Comparison of ENCODE assay signal across 8 mouse cellular contexts in genomic region chrX:94123059-94123839, GRCm38 (mm10). TPM values are rescaled to one million over a fixed set of nuclear protein-coding genes. Genes with fewer than 3 reads are reported as not detected.
DNase-seq lines count a peak whose midpoint lies in the region; ATAC-seq and TF ChIP-seq lines count a peak whose summit lies in the region.

Zfx (minus strand) TSS chrX:94123702.

- H3K9me3 ChIP-seq in ES-Bruce4 (replicated peaks; ENCODE audit: control insufficient read depth, insufficient read depth, low read length, poor library complexity, severe bottlenecking), result no peaks in the 10 kb centered on the region
- no peaks in the 10 kb centered on the region; the same call in 1 of the 2 replicates for H3K9me3 ChIP-seq in forebrain, embryonic 14.5 days (replicated peaks; ENCODE audit: control insufficient read depth, low read length)
- H3K9me3 ChIP-seq in heart, postnatal 0 days (replicated peaks; ENCODE audit: control insufficient read depth, low read length), result no peaks in the 10 kb centered on the region
- no peaks in the 10 kb centered on the region for H3K9me3 ChIP-seq in liver, postnatal 0 days (ENCODE audit: low read length)
- no peaks in the 10 kb centered on the region for H3K9me3 ChIP-seq in neural tube, embryonic 12.5 days

- ATAC-seq in forebrain, embryonic 14.5 days, result peak; percentile 84
- ATAC-seq in heart, postnatal 0 days (ENCODE audit: insufficient read depth, low read depth), result peak; percentile 75
- peak; percentile 73 for ATAC-seq in liver, postnatal 0 days
- ATAC-seq in neural tube, embryonic 12.5 days (ENCODE audit: low FRiP score, low read depth), result peak; percentile 85

- peak within 1 kb of the TSS; percentile 97 for H3K9ac ChIP-seq in ES-Bruce4 (ENCODE audit: low read depth, poor library complexity, severe bottlenecking)
- peak within 1 kb of the TSS; percentile 88 for H3K9ac ChIP-seq in forebrain, embryonic 14.5 days (ENCODE audit: low read length)
- peak within 1 kb of the TSS; percentile 96 for H3K9ac ChIP-seq in heart, postnatal 0 days (replicated peaks; ENCODE audit: low read depth, low read length)
- peak within 1 kb of the TSS; percentile 95 for H3K9ac ChIP-seq in liver, postnatal 0 days (replicated peaks)
- peak within 1 kb of the TSS; percentile 93 for H3K9ac ChIP-seq in neural tube, embryonic 12.5 days

- TF ChIP-seq EP300 in ES-Bruce4 (IDR thresholded peaks at IDR 0.05; ENCODE audit: insufficient read depth, low read depth, low read length), result no peak
- no peak for TF ChIP-seq EP300 in heart, postnatal 0 days (IDR thresholded peaks at IDR 0.05; ENCODE audit: low read depth)
- no peak for TF ChIP-seq EP300 in liver, postnatal 0 days (IDR thresholded peaks at IDR 0.05; ENCODE audit: low read depth)

- peak within 1 kb of the TSS; percentile 65 for H3K4me2 ChIP-seq in forebrain, embryonic 14.5 days (ENCODE audit: low read length)
- peak within 1 kb of the TSS; percentile 71 for H3K4me2 ChIP-seq in heart, postnatal 0 days (ENCODE audit: low read depth, low read length)
- peak within 1 kb of the TSS; percentile 74 for H3K4me2 ChIP-seq in liver, postnatal 0 days (ENCODE audit: low read depth, low read length)
- peak within 1 kb of the TSS; percentile 73 for H3K4me2 ChIP-seq in neural tube, embryonic 12.5 days (replicated peaks)

- H3K4me1 ChIP-seq in ES-Bruce4 (ENCODE audit: control insufficient read depth, insufficient read depth, low read length), result no peaks in the 10 kb centered on the region
- H3K4me1 ChIP-seq in forebrain, embryonic 14.5 days (ENCODE audit: control insufficient read depth, insufficient read depth, low read length), result no peaks in the 10 kb centered on the region
- no peaks in the 10 kb centered on the region for H3K4me1 ChIP-seq in heart, postnatal 0 days (ENCODE audit: control insufficient read depth, insufficient read depth)
- H3K4me1 ChIP-seq in liver, postnatal 0 days (ENCODE audit: insufficient read depth), result peaks cover 5% of the 10 kb centered on the region; the same call in 1 of the 2 replicates
- H3K4me1 ChIP-seq in neural tube, embryonic 12.5 days, result peaks cover 3% of the 10 kb centered on the region; the same call in 1 of the 2 replicates
- H3K4me1 ChIP-seq in testis, adult 2 months (ENCODE audit: control insufficient read depth, insufficient read depth, low read length), result no peaks in the 10 kb centered on the region; the same call in 1 of the 2 replicates

- DNase-seq in cerebellum, adult 11 months, result peak; percentile 60
- peak; percentile 70 for DNase-seq in forebrain, embryonic 14.5 days (ENCODE audit: low spot score)
- DNase-seq in heart, postnatal 0 days (ENCODE audit: low spot score), result peak; percentile 55
- DNase-seq in kidney, postnatal 36 days, result peak; percentile 54 to 76
- DNase-seq in liver, postnatal 0 days, result peak; percentile 78

- peak within 1 kb of the TSS; percentile 85 for H3K27ac ChIP-seq in ES-Bruce4 (ENCODE audit: insufficient read depth, low read length)
- peak within 1 kb of the TSS; percentile 99 for H3K27ac ChIP-seq in forebrain, embryonic 14.5 days (ENCODE audit: low read depth, low read length)
- H3K27ac ChIP-seq in heart, postnatal 0 days (ENCODE audit: low read depth), result peak within 1 kb of the TSS; percentile 100
- H3K27ac ChIP-seq in liver, postnatal 0 days (ENCODE audit: low read depth), result peak within 1 kb of the TSS; percentile 100
- H3K27ac ChIP-seq in neural tube, embryonic 12.5 days, result peak within 1 kb of the TSS; percentile 98
- peak within 1 kb of the TSS; percentile 97 for H3K27ac ChIP-seq in testis, adult 2 months (ENCODE audit: control insufficient read depth, insufficient read depth, low read depth, low read length)

- no peak for TF ChIP-seq POLR2A in ES-Bruce4 (IDR thresholded peaks at IDR 0.05; ENCODE audit: insufficient read depth, low read length)
- TF ChIP-seq POLR2A in testis, adult 2 months (IDR thresholded peaks at IDR 0.05; ENCODE audit: control insufficient read depth, low read depth, low read length), result no peak

- 44% methylated on average over 41 of the region's 82 CpGs for WGBS in forebrain, embryonic 14.5 days
- 14% methylated on average over 46 of the region's 82 CpGs for WGBS in heart, postnatal 0 days
- 8% methylated on average over 40 of the region's 82 CpGs for WGBS in liver, postnatal 0 days (ENCODE audit: insufficient replicate concordance)
- WGBS in neural tube, embryonic 12.5 days, result 20% methylated on average over 74 of the region's 82 CpGs

- no peaks in the 10 kb centered on the region for H3K36me3 ChIP-seq in ES-Bruce4 (ENCODE audit: control insufficient read depth, insufficient read depth, low read length, poor library complexity, severe bottlenecking)
- H3K36me3 ChIP-seq in forebrain, embryonic 14.5 days (ENCODE audit: control insufficient read depth, insufficient read depth, low read length), result no peaks in the 10 kb centered on the region
- H3K36me3 ChIP-seq in heart, postnatal 0 days (replicated peaks; ENCODE audit: control insufficient read depth, insufficient read depth, low read length), result no peaks in the 10 kb centered on the region
- H3K36me3 ChIP-seq in liver, postnatal 0 days (replicated peaks; ENCODE audit: insufficient read depth, low read length), result no peaks in the 10 kb centered on the region
- no peaks in the 10 kb centered on the region for H3K36me3 ChIP-seq in neural tube, embryonic 12.5 days
- H3K36me3 ChIP-seq in testis, adult 2 months (ENCODE audit: control insufficient read depth, insufficient read depth, low read length), result no peaks in the 10 kb centered on the region

- H3K4me3 ChIP-seq in ES-Bruce4 (ENCODE audit: low read depth, low read length), result peak within 1 kb of the TSS; percentile 77
- H3K4me3 ChIP-seq in forebrain, embryonic 14.5 days (ENCODE audit: low read depth, low read length), result peak within 1 kb of the TSS; percentile 55
- H3K4me3 ChIP-seq in heart, postnatal 0 days (ENCODE audit: low read depth, low read length), result peak within 1 kb of the TSS; percentile 76
- peak within 1 kb of the TSS; percentile 71 for H3K4me3 ChIP-seq in liver, postnatal 0 days (ENCODE audit: low read depth, low read length)
- peak within 1 kb of the TSS; percentile 59 for H3K4me3 ChIP-seq in neural tube, embryonic 12.5 days
- H3K4me3 ChIP-seq in testis, adult 2 months (ENCODE audit: control insufficient read depth, low read depth, low read length), result peak within 1 kb of the TSS; percentile 92

- H3K27me3 ChIP-seq in ES-Bruce4 (ENCODE audit: control insufficient read depth, insufficient read depth, low read length, poor library complexity, severe bottlenecking), result no peaks in the 10 kb centered on the region
- no peaks in the 10 kb centered on the region for H3K27me3 ChIP-seq in forebrain, embryonic 14.5 days (replicated peaks; ENCODE audit: control insufficient read depth, insufficient read depth, low read length)
- peaks cover 15% of the 10 kb centered on the region; the same call in 1 of the 2 replicates for H3K27me3 ChIP-seq in heart, postnatal 0 days (ENCODE audit: control insufficient read depth, insufficient read depth, low read length)
- no peaks in the 10 kb centered on the region for H3K27me3 ChIP-seq in liver, postnatal 0 days (ENCODE audit: insufficient read depth, low read length)
- H3K27me3 ChIP-seq in neural tube, embryonic 12.5 days (replicated peaks), result peaks cover 11% of the 10 kb centered on the region
- H3K27me3 ChIP-seq in testis, adult 2 months (ENCODE audit: control insufficient read depth, insufficient read depth, low read length), result no peaks in the 10 kb centered on the region

- TF ChIP-seq CTCF in ES-Bruce4 (IDR thresholded peaks at IDR 0.05; ENCODE audit: low read depth, low read length), result no peak
- no peak for TF ChIP-seq CTCF in heart, postnatal 0 days (IDR thresholded peaks at IDR 0.05; ENCODE audit: low read depth)
- TF ChIP-seq CTCF in liver, postnatal 0 days (IDR thresholded peaks at IDR 0.05; ENCODE audit: low read depth), result peak; percentile 32; the same call in 1 of the 2 replicates
- no peak for TF ChIP-seq CTCF in testis, adult 2 months (IDR thresholded peaks at IDR 0.05; ENCODE audit: control insufficient read depth, insufficient read depth, insufficient replicate concordance, low read depth, low read length)

RNA-seq across cellular contexts. Expression of gene Zfx, which starts in this region (rescaled TPM):
- 25.6 and 30.5 TPM in 2 replicates for polyA plus RNA-seq in ES-Bruce4 (2011; ENCODE audit: insufficient read depth, insufficient read length, low read depth, missing spikeins)
- polyA plus RNA-seq in forebrain, embryonic 14.5 days (2014; fragmentation: Nextera tagmentation; extraction: Ambion mirVana), result 26.0 and 38.8 TPM in 2 replicates
- 19.2 and 22.3 TPM in 2 replicates for total RNA-seq in heart, postnatal 0 days (2014; rRNA removed; ENCODE audit: low replicate concordance)
- 15.5 and 16.5 TPM in 2 replicates for polyA plus RNA-seq in heart, postnatal 0 days (2015; fragmentation: Nextera tagmentation; extraction: Ambion mirVana)
- polyA plus RNA-seq in liver, postnatal 0 days (2015; fragmentation: Nextera tagmentation; extraction: Ambion mirVana), result 9.0 and 9.8 TPM in 2 replicates
- 21.0 and 26.9 TPM in 2 replicates for polyA plus RNA-seq in neural tube, embryonic 12.5 days (2016; fragmentation: Nextera tagmentation; extraction: Ambion mirVana)
- polyA plus RNA-seq in testis, adult 2 months (2012; rRNA removed), result 2.0 and 4.1 TPM in 2 replicates

Comparison
In these comparisons a context has a peak if more than half of its experiments do, and no peak if none do; other contexts are left out.
1. Peak in every context shown above with its lines: DNase-seq, ATAC-seq, H3K4me3 ChIP-seq and H3K27ac ChIP-seq.